15 mouse cellular contexts compared by ENCODE assay signal in the genomic region with DNA sequence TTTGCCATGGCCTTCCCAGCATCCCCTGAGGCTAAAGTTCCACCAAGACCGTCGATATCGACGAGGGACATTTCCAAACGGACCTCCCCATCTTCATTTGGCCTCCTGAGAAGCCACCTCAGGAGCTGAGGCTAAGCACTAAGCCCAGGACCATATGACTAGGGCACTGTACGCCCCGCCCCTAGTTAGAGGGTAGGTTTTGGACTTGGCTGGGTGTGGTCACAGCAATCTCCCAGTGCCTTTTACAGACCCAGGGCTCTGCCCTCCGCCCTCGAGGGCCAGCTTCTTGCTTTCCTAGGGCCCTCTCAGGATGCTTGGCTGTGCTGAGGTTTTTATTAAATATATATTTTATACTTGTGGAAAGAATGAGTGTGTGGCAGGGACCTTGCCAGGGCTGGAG. TPM values are rescaled to one million over a fixed set of nuclear protein-coding genes. Genes with fewer than 3 reads are reported as not detected.
"Had no signal": no experiment of that assay in that cellular context is flagged by ENCODE, and none has a peak within 500 bp of the region (broad histone marks: within the 10 kb centered on the region; RNA-seq: fewer than 3 reads in every experiment).

No protein-coding gene starts in this region.

- H3K9me3 ChIP-seq: liver, embryonic 13.5 days; lung, embryonic 15.5 days; megakaryocyte, embryonic 14.5 days; midbrain, embryonic 12.5 days had no signal

- H3K4me2 ChIP-seq: liver, embryonic 13.5 days; lung, embryonic 15.5 days; midbrain, embryonic 12.5 days had no signal

- H3K27me3 ChIP-seq: liver, embryonic 13.5 days; lung, embryonic 15.5 days; midbrain, embryonic 12.5 days had no signal

- H3K9ac ChIP-seq: liver, embryonic 13.5 days; liver, postnatal 0 days; lung, embryonic 15.5 days; midbrain, embryonic 12.5 days had no signal

- H3K4me3 ChIP-seq: liver, embryonic 13.5 days; lung, embryonic 15.5 days; megakaryocyte, embryonic 14.5 days; midbrain, embryonic 12.5 days had no signal

- DNase-seq: kidney, adult 2 months; kidney, postnatal 25 days; layer of hippocampus, adult 9-11 months; layer of hippocampus, postnatal 36 days; liver; liver, embryonic 13.5 days; liver, postnatal 0 days; lung, postnatal 14 days; spleen, adult 18-20 months; thymus, adult 18-20 months; thymus, postnatal 14 days had no signal

- ATAC-seq: liver, postnatal 0 days had no signal

- H3K27ac ChIP-seq: liver, embryonic 13.5 days; lung, embryonic 15.5 days; macrophage; midbrain, embryonic 12.5 days had no signal

RNA-seq across cellular contexts. Expression of a gene that starts 39.3 kb away (rescaled TPM):
- polyA plus RNA-seq: macrophage had no signal
